Mouse (Mus musculus) retina, postnatal 1 day (tissue): ENCODE results near the gene Mapk8.
"Not testable (repeated sequence)": the region's sequence is repeated elsewhere in the genome, so short reads cannot be mapped to it uniquely, and the experiment has no call there.

Experiments
- DNase-seq: peaks from one replicate; pipeline ENCODE4 v3.0.0-alpha.2; 2012

Gene Mapk8

DNA sequence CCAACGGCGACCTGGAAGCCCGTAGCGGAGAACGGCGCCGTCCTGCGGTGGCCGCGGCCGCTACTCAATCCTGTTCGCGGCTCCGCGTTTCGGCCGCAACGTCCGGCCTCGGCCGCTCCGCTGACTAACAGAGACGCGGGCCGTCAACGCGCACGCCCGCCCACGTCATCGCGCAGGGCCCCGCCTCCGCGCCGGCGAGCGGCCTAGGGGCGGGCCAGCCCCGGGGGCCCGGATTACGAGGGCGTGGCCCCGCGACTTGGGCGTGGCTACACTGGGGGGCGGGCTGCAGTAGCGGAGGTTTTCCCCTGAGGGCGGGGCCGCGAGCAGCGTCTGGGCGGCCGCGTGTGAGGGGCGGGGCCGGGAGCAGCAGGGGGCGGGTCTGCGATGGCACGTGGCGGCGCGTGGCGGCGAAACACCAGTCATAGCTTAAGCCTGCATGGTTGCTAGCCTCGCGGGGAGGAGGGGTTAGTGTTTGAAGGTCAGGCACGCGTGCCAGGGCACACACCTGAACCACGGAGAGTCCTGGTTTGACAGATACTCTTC is at the start of gene Mapk8:
Mapk8 (minus strand) TSS at position 132 of the 543 bp plus-strand sequence.
- DNase-seq = peak; percentile 96

DNA sequence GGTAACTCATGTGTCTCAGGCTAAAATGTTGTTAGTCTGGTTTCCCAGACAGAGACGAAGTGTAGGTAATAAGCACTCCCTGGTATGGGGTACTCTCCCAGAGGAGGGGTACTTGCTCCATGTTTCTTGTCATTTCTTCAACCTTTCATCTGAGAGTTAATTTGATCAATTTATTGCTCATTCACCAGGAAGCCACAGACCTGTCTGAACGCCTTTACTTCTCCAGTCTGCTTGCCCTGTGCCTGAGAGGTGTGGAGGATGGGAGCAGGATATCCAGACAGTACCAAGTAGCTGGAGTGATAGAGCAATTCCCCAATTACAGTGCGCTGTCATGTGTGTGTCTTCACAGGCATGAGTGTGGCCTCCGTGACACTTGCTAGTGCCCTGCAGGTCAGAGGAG is 48.3 kb upstream of the Mapk8 start:
- DNase-seq = no peak

DNA sequence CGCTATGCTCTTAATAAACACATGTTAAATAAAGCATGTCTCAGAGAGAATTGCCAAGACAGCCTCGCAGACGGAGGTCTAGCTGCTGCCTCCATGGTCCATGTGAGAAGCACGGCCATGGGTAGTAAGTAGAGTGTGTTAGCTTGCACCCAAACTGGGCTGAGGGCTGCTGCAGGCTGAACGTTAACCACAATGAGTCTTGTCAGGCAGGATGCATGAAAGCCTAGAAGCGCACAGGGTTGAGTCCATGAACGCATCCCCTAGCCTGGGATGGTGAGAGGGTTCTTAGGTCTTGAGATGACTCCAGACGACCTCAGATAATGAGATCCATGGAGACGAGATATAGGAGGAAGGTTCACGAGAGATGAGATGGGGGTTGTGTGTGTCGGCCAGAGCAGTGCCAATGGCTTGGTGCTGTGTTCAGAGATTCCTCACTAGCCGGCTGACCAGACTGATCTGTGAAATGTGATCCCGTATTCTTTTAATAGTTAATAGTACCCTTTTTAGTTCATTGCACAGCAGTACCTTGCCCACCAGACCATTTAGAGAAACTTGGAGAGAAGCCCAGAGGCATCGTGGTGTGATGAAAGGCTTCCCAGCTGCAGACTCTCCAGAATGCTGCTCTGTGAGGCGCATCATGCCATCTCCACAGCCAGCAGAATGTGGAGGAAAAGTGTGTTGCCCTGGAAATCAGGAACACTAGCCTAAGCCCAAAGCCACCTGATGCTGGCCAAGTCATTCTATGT is 41.0 kb upstream of the Mapk8 start:
- no peak for DNase-seq

DNA sequence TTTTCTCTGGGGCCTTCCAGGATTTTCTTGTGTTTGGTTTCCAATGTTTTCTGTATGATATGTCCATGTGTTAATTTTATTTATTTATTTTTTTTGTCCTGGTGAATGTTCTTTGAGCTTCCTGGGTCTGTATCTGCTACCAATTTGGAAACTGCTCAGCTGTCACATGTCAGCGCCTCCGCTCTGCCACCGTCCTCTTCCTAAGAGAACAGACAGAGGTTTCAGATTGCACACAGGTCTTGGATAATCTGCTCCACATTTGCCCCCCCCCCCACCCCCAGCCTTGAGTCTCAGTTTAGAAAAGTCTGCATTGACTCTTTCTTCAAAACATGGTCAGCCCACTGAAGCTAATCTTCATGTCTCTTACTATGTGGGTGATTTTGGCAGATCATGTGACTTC is 35.0 kb upstream of the Mapk8 start:
- no peak for DNase-seq

DNA sequence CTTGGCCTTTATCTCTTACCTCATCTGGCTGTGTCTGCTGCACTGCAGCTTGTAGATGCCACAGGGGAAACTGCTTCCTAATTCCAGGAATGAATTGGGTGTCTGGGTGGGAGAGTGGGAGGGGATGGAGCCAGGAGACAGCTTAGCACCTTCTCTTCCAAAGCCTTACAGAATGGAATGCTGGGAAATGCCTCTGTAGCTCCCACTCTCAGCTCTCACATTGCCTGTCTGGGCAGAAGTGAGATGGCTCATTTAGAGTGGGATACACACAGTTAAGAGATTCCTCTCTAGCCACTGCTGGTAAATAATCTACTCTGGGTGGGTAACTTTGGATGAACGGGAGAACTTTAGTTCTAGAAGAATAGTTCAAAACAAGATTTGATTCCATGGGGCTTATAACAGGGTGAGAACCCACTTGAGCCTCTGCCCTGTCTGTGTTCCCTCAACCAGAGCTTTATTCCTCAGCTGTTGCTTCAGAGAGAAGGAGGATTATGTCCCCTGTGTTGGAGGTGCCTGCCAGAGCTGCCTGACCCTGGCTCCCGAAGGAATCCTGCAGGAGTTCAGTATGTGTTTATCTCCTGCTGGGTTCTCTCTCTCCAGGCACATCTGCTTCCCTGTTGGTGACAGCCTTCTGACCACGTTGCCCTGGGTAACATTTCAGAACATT is 29.3 kb upstream of the Mapk8 start:
- no peak for DNase-seq

DNA sequence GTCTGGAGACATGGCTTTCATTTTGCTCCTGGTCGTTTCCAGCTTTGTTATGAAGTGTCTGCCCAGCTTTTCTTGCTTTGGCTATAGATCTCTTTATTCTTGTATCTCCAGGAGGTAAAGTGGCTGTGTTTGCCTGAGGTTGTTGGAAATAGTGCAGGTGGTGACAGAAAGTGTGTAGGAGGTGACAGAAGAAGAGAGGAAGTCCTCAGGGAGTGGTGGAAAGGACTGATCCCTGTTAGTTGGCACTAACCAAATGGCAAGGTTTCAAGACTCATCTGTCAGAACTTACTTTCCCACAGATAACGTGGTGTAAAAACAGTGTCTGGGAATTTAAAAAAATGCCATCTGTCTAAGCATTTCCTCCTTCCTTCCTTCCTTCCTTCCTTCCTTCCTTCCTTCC is 27.5 kb upstream of the Mapk8 start:
- no peak for DNase-seq

DNA sequence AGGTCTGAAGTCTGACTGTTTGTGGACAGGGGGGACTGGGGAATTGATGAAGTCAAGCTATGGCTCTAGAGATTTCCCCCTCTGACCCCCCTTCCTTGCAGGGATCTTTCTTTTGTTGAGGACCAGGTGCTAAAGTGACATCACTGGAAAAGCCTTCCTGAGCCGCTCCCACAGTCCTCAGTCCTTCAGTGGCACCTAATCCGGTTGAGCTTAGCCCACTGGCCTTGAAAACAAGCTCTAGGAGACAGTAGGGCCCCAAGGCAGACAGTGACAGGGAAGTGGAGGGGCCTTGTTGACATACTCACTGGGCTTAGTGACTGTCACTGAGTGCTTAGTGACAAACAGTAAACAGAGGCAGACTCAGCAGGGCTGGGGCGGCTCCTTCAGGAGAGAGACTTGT is 24.4 kb upstream of the Mapk8 start, which contains the start of gene Frmpd2:
Frmpd2 (plus strand) TSS at position 366 of the 400 bp plus-strand sequence.
- DNase-seq = peak; percentile 84

DNA sequence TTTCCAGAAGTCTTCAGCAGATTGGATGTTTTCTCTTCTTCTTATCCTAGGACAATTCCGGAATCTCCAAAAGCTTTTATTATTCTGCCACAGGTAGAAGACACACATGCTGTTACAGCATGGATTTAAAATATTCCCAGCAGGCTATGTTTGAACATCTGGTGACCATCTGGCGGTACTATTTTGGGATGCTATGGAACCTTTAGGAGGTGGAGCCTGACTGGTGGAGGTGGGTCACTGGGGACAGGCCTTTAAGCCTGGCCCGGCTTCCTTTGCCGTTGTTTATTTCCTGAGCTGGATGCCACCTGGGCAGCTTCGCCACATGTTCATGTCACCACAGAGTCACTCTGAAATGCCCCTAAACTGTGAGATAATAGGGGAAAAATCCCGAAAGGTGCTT is 20.8 kb upstream of the Mapk8 start:
- DNase-seq = no peak

DNA sequence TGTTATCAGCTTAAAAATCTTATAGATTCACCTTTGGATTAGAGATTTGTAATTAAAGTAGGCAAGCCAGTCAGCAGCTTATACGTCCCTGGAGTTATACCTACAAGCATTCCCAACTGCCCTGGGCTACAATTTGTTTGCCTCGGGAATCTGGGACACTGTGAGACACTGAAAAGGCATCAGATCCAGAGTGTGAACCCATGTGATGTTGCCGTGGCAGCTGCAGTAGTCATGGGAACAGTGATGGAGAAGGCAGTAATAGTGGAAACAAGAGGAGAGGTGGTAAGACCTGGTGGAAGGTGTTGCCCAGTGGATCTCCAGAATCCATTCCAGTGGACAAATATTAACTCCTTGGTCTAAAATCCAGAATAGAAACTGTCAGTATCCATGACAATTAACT is 16.7 kb upstream of the Mapk8 start:
- DNase-seq = peak; percentile 43

DNA sequence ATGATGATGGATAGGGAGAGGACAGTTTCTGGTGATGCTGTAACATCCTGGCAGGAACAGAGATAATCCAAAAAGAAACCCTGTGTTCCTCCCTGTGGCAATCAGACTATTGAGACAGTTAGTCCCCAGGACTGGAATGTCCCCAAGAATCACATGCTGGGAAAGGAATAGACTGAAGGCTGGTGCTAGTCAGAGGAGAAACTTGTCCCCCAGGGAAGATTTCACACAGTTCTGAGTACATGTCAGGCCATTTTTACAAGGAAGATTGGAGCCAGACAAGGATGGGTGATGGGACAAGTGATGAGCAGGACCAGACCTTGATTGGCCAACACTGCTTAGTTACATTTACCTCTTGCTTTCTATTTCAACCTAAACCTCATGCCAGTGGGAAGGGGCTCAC is 3.4 kb upstream of the Mapk8 start:
- no peak for DNase-seq

DNA sequence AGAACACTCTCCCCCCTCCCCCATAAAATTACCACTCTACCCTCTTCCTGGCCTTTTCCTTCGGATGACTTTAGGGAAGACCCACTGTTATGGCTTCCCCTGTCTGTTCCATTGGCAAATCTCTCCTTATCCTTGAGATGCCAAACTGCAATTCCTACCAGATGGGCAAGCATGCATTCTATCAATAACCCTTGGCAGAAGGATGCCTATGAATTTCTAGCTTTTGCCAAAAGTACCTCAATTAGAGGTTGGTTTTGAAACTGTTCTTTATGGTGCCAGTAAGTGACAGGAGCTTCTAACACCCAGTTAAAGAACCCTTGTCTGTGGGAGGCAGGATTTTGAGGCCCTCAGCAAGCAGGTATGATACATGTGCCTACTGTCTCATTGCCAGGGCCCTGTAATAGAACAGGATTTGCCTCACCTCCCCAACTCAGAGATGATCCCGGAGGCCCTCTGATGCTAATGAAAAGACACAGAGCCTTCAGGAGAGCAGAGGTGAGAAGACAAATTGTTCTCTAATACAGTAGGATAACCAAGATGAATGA is 2.4 kb upstream of the Mapk8 start:
- DNase-seq = no peak

DNA sequence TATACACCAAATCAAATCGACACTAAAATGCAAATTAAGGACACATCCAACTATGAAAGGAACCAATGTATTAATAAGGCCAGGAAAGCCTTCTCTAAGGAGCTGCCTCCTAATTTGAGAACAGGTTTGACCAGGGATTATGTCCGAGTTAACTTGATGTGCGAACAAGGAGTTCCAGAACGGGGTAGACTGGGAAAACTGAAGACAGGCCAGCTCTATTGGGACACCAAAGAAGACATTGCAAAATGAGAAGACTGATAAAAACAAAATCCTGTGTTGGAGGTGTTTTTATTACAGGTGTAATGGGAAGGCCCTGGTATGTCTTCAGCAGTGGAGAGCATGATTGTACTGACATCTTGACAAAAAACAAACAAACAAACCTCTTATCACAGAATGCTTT is 1.3 kb upstream of the Mapk8 start:
- no peak for DNase-seq

DNA sequence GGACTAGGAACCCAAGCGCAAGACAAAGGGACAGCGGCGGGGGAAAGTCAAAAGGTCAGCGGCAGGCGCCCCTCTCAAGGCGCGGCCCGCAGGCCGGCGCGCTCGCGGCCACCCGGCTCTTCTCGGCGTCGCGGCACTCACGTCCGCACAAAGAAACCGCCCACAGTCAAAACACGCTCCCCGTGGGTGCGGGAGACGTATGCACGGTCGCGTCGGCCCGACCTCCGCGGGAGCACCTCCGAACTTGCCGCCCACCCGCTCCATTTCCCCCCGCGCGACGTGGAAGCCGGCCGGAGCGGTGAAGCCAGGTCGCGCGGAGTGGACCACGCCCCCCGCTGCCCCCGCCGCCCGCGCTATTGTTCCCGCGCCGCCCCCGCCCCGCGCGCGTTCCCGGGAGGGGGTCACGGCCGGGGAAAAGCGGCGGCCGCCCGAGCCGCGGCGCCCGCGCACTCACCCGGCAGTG is 366 bp downstream of the Mapk8 start:
- no peak for DNase-seq

DNA sequence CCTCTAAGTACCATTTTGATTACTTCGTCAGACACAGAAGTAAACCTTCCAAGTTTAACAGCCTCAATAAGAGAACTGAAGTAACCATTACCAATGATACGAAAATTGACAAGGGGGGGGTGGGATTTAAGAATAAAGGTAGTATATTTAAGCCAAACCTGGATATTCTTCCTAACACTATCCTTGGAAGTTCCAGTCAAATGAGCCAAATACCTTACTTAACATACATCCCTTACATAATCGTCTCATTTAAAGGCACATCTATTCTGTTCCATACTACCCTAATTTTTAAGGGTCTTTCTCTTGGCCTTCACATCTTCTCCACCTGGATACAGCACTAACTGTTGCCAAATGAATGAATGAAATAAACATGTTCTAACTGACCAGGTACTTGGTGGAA is 996 bp downstream of the Mapk8 start:
- DNase-seq = no peak

DNA sequence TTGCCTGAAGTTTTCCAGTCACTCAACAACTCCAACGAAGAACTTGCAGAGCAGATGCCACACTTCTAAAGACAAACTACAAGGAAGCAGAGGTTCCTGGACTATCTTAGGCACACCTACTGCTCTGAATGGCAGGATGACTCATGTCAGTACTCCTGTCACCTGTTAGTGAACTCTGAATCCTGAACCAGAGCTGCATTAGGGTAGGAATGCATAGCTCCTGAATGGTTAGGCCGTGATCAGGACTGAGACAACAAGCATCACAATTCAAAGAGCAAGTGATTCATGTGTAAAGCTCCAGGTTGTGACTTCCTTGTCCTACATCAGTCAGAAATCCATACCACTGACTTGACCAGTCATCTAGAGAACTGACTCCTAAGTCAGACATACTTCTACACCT is 3.2 kb downstream of the Mapk8 start:
- DNase-seq = no peak

DNA sequence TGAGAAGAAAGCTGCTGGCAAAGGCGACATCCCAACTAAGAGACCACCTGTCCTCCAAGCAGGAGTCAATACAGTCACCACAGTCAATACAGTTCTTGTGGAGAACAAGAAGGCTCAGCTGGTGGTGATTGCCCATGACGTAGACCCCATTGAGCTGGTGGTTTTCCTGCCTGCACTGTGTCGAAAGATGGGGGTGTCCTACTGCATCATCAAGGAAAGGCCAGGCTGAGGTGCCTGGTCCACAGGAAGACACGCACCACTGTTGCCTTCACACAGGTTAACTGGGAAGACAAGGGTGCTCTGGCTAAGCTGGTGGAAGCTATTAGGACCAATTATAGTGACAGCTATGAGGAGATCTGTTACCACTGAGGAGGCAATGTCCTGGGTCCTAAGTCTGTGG is 14.5 kb downstream of the Mapk8 start:
- DNase-seq = not testable (repeated sequence)

DNA sequence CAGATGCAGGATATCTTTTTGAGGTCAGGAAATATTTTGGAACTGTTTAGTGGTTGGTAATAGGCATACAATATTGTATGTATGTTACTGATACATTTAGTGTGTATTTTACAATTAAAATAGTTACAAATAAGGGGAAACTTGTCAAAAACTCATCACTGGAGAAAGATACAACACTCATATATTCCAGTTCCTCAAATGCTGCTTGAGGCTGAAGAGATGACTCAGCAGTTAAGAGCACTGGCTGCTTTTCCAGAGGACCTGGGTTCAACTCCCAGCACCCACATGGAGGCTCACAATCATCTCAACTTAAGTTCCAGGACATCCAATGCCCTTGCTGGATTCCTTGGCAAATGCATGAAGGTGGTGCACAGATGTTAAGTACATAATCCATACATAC is 22.8 kb downstream of the Mapk8 start:
- no peak for DNase-seq

DNA sequence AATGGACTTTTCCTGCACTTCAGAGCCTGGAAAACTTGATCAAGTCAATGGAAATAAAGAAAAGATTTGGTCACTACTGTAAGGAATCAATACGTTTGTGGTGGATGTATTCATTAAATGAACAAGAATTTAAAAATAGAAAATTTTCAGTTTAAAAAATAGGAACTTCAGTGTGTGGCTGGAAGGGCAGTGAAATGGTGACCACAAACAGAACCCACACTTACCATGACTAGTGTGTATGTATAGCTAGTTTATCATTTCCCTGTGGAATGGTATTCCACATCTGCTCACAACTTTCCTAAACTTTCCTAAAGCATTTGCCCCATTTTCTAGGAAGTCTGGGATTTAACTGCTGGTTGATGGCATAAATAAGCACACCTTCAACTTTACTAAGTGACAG is 24.0 kb downstream of the Mapk8 start:
- no peak for DNase-seq

DNA sequence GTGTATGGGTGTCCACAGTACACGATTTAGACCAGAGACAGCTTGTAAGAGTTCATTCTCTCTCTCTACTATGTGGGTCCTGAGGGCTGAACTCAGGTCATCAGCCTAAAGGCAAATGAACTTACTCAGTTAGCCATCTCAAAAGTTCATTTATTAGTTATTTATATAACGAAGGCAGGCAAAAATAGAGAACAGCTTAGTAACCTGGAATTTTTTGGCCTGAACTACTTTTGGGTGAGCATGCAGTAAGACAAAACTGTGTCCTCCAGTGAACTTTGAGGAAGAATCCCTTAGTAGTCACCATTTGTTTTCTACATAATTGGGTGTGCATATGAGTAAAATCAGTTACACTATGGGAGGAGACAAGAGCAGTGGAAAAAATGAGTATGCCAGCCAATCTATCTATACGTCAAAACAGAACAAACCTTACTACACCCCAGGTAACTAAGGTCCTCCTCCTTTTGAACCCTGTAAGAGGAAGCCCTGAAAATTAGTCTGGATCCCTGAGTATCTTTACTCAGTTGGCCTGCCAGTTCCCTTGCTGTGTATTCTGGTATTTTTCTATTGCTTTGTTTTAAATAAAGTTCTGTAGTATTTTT is 28.5 kb downstream of the Mapk8 start:
- DNase-seq = no peak

DNA sequence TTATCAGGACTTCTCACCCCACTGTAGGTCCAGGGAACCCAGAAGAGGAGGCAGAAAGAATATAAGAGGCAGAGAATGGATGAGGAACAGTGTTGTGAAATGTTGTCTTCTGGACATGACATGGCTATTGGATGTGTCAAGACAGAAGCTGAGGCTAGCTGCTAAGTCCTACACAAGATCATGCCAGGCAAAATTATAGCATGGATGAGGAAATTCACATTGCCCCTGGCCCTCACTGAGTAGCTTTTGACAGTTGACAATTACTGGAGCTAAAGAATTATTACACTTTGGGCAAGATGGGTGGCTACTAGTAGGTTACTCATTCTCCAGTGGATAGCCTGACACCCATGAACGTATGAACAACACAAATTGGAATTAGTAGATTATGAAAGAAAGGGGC is 31.2 kb downstream of the Mapk8 start:
- no peak for DNase-seq

DNA sequence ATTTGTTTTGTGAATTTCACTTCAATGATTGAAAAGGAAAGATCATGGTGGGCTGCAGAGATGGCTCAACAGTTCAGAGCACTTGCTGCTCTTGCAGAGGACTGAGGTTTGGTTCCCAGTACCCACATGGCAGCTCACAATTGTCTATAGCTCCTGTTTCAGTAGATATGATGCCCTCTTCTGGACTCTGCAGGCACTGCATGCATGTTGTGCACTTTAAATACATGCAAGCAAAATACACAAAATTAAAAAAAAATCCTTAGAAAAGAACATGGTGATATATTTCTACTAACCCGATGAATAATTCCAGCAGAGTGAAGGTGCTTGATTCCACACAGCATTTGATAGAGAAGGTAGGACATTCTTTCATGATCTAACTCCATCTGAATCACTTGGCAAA is 44.6 kb downstream of the Mapk8 start:
- DNase-seq = no peak

DNA sequence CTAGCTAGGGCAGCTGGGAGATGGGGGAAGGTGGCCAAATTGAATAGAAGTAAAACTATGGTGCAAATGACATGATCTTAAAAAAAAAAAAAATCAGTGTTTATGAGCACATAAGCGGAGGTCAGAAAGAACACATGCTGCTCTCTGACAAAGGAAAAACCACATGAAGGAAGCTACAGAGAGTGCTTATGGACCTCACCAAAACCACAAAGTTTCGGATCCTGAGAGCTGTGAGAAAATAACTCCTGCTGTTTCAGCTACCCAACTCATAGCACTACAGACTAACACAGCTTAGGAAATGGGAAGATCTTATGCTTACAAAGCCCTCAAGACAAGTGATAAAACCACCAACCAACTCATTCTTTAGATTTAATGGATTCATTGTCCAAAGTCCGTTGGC is 46.9 kb downstream of the Mapk8 start:
- no peak for DNase-seq

DNA sequence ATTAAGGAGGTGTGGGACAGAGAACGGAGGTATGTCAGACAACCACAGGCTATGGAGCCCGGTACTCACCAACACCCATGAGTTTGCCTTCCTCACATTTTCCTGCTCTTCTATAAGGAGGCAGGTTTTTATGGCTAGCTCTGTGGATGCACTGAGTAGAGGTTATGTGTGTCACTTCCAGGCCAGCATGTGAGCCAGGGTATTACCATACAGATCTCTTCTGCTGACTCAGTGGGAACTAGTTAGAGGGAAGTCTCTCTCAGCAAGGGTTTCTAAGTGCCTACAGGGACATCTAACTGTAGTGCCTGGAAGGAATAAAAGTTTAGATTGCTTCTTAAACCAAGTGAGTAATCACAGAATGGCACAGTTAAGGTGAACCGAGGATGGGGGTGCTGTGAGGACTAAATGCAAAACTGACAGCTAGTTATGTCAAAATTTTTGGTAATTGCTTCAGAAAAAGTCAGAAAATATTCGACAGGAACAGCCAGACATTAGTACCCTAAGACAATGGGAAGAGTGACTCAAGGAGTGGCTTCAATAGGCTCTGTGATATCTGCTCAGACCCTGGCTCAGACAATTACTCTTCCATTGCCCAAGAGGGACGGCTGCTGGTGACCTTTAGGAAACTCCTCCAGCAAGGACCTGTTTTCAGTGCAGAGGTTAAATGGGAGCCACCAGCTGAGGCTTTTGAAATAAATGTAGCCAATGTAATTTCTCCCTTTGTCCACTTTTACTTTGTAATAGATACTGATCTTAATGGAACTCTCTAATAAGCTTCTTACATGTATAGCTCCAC is 48.7 kb downstream of the Mapk8 start:
- DNase-seq = no peak
